Mouse (Mus musculus) lung, postnatal 0 days (tissue): ENCODE measurements around the gene Trim66.
A peak's percentile ranks its signal among the peaks of the same experiment; 100 is the strongest.

Source experiments
- CTCF ChIP-seq: IDR thresholded peaks from 2 replicates; pipeline ENCODE4 v1.5.1; 2016; ENCODE audit warnings: antibody characterized with exemption, mild to moderate bottlenecking
- EP300 ChIP-seq: IDR thresholded peaks from 2 replicates; pipeline ENCODE4 v1.6.1; 2016; ENCODE audit warnings: antibody characterized with exemption, mild to moderate bottlenecking, control low read depth

DNA sequence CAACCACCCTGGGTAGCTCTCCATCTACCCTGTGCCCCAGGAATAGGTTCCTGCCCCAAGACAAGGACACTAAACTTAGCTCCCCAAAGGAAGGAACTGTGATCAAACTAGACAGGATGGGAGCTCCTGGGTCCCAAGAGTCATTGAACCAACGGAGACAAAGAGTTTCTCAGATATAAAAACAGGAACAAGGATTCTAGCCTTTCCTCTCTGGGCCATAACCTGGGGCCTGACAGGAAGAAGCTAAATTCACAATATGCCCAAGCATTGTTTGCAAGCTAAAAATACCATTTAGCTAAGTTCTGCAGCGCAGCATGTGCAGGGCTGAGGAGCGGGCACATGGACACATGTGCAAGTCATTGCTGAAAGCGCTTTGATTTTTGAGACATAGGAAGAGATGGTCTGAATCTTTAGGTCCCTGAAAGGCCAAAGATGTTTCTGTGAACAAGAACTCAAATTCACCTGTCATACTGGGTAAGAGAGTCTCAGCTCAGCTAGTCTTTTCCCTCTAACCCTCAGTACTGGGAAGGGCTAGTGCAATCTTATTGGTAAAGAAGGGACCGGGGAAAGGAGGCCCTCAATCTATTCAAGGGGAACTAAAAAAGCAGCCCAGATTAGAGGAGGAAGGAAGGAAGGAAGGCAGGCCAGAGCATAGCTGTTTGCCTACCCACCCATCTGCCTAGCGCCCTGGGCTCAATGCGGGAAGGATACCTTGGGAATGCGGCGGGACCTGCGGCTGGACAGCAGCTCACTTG, 33.9 kb upstream of the Trim66 start:
- TF ChIP-seq CTCF: no peak
- TF ChIP-seq EP300: 0 out of 2 replicates have a peak, but pooled peaks have one; percentile 47
